Comparison of ENCODE assay signal across 12 mouse cellular contexts in genomic region chr17:56547116-56547845, GRCm38 (mm10). TPM values are rescaled to one million over a fixed set of nuclear protein-coding genes. Genes with fewer than 3 reads are reported as not detected.
A peak's percentile ranks its signal among the peaks of the same experiment; 100 is the strongest.
DNase-seq lines count a peak whose midpoint lies in the region; ATAC-seq lines count a peak whose summit lies in the region.
"Had no signal": no experiment of that assay in that cellular context is flagged by ENCODE, and none has a peak within 500 bp of the region (broad histone marks: within the 10 kb centered on the region; RNA-seq: fewer than 3 reads in every experiment).

No protein-coding gene starts in this region.

- no peaks in the 10 kb centered on the region for H3K27me3 ChIP-seq in hindbrain, embryonic 14.5 days (ENCODE audit: control insufficient read depth, insufficient read depth, low read length)
- H3K27me3 ChIP-seq: neural tube, embryonic 12.5 days; stomach, embryonic 15.5 days had no signal

- H3K36me3 ChIP-seq in hindbrain, embryonic 14.5 days (replicated peaks; ENCODE audit: control insufficient read depth, insufficient read depth): no peaks in the 10 kb centered on the region
- H3K36me3 ChIP-seq: neural tube, embryonic 12.5 days; stomach, embryonic 15.5 days had no signal

- intact Hi-C loops in left cerebral cortex, postnatal 4 days (cut with DNase I): no loop called here
- intact Hi-C loops in left cerebral cortex, postnatal 14 days (cut with DNase I): no loop called here

- 45% methylated on average over 17 of the region's 17 CpGs for WGBS in hindbrain, embryonic 14.5 days

- DNase-seq in left cerebral cortex, postnatal 4 days: peak; percentile 94
- DNase-seq in left cerebral cortex, postnatal 14 days (ENCODE audit: low spot score in 2 of 2): no peak
- DNase-seq in cerebellum, postnatal 14 days: peak; percentile 92 to 95
- peak; percentile 62 for DNase-seq in hindbrain, embryonic 14.5 days (ENCODE audit: low spot score)
- DNase-seq in skeletal muscle tissue, adult 2 months (ENCODE audit: low read depth, low spot score): peak; percentile 80
- DNase-seq in thymus, postnatal 0 days (ENCODE audit: low spot score): no peak
- no peak for DNase-seq in left cerebral cortex, adult 18-20 months (ENCODE audit: low spot score in 2 of 2)

- H3K9me3 ChIP-seq in hindbrain, embryonic 14.5 days (ENCODE audit: control insufficient read depth, low read length): no peaks in the 10 kb centered on the region
- H3K9me3 ChIP-seq: neural tube, embryonic 12.5 days; stomach, embryonic 15.5 days had no signal

- H3K4me2 ChIP-seq in hindbrain, embryonic 14.5 days (replicated peaks): no peak overlapping the region
- H3K4me2 ChIP-seq: neural tube, embryonic 12.5 days; stomach, embryonic 15.5 days had no signal

- peak overlapping the region; percentile 21 for H3K27ac ChIP-seq in hindbrain, embryonic 14.5 days
- H3K27ac ChIP-seq: neural tube, embryonic 12.5 days; stomach, embryonic 15.5 days had no signal

- peaks cover 30% of the 10 kb centered on the region for H3K4me1 ChIP-seq in hindbrain, embryonic 14.5 days (replicated peaks; ENCODE audit: control insufficient read depth, insufficient read depth, low read length)
- H3K4me1 ChIP-seq: stomach, embryonic 15.5 days had no signal

- peak; percentile 18; the same call in 1 of the 2 replicates for ATAC-seq in hindbrain, embryonic 14.5 days (ENCODE audit: low FRiP score)

- H3K9ac ChIP-seq in hindbrain, embryonic 14.5 days: no peak overlapping the region
- H3K9ac ChIP-seq: neural tube, embryonic 12.5 days; stomach, embryonic 15.5 days had no signal

- H3K4me3 ChIP-seq in hindbrain, embryonic 14.5 days (replicated peaks; ENCODE audit: low read length): no peak overlapping the region
- H3K4me3 ChIP-seq: neural tube, embryonic 12.5 days; stomach, embryonic 15.5 days had no signal

RNA-seq across cellular contexts. Expression of gene Gm20219, which starts 6.9 kb away (rescaled TPM):
- total RNA-seq in left cerebral cortex, postnatal 4 days (2021): 1 to 10 TPM; 1.9 to 2.2 TPM
- 1 to 10 TPM; 1.1 to 1.8 TPM for total RNA-seq in left cerebral cortex, postnatal 14 days (2021)
- polyA plus RNA-seq in hindbrain, embryonic 14.5 days (2014; fragmentation: Nextera tagmentation; extraction: Ambion mirVana): 0.65 and 1.3 TPM in 2 replicates
- polyA plus RNA-seq in thymus, postnatal 0 days (2015; fragmentation: Nextera tagmentation; extraction: Ambion mirVana): 0.98 and 1.7 TPM in 2 replicates
- total RNA-seq in left cerebral cortex, adult 18-20 months (2021): 1 to 10 TPM; 2.7 to 3.2 TPM

RNA-seq across cellular contexts. Expression of gene Znrf4, which starts 35.0 kb away (rescaled TPM):
- not detected for total RNA-seq in left cerebral cortex, postnatal 4 days (2021)
- not detected for total RNA-seq in left cerebral cortex, postnatal 14 days (2021)
- polyA plus RNA-seq in hindbrain, embryonic 14.5 days (2014; fragmentation: Nextera tagmentation; extraction: Ambion mirVana): not detected in 2 replicates
- not detected in 2 replicates for polyA plus RNA-seq in thymus, postnatal 0 days (2015; fragmentation: Nextera tagmentation; extraction: Ambion mirVana)
- not detected for total RNA-seq in left cerebral cortex, adult 18-20 months (2021)
- total RNA-seq: gastrocnemius, postnatal 36 days had no signal
- polyA plus RNA-seq: large intestine, adult 2 months; liver, embryonic 16.5 days; neural tube, embryonic 12.5 days; stomach, embryonic 15.5 days had no signal

RNA-seq across cellular contexts. Expression of gene Safb2, which starts 37.1 kb away (rescaled TPM):
- total RNA-seq in left cerebral cortex, postnatal 4 days (2021): 100 to 1,000 TPM; 105 to 107 TPM
- total RNA-seq in left cerebral cortex, postnatal 14 days (2021): 100 to 1,000 TPM; 100 to 111 TPM
- 47.5 and 49.6 TPM in 2 replicates for polyA plus RNA-seq in hindbrain, embryonic 14.5 days (2014; fragmentation: Nextera tagmentation; extraction: Ambion mirVana)
- 54.7 and 74.6 TPM in 2 replicates for polyA plus RNA-seq in thymus, postnatal 0 days (2015; fragmentation: Nextera tagmentation; extraction: Ambion mirVana)
- 100 to 1,000 TPM; 104 to 120 TPM for total RNA-seq in left cerebral cortex, adult 18-20 months (2021)

RNA-seq across cellular contexts. Expression of gene Safb, which starts 37.3 kb away (rescaled TPM):
- total RNA-seq in left cerebral cortex, postnatal 4 days (2021): 100 to 1,000 TPM; 173 to 188 TPM
- 100 to 1,000 TPM; 136 to 137 TPM for total RNA-seq in left cerebral cortex, postnatal 14 days (2021)
- 75.7 and 75.8 TPM in 2 replicates for polyA plus RNA-seq in hindbrain, embryonic 14.5 days (2014; fragmentation: Nextera tagmentation; extraction: Ambion mirVana)
- 76.0 and 83.6 TPM in 2 replicates for polyA plus RNA-seq in thymus, postnatal 0 days (2015; fragmentation: Nextera tagmentation; extraction: Ambion mirVana)
- total RNA-seq in left cerebral cortex, adult 18-20 months (2021): 100 to 1,000 TPM; 158 to 159 TPM

Comparison
In these comparisons a context has a peak if more than half of its experiments do, and no peak if none do; other contexts are left out.
1. DNase-seq: peak in left cerebral cortex, postnatal 4 days (single experiment), cerebellum, postnatal 14 days (2 of 2), hindbrain, embryonic 14.5 days (single experiment) and skeletal muscle tissue, adult 2 months (single experiment); none in left cerebral cortex, postnatal 14 days (0 of 2), thymus, postnatal 0 days (single experiment) and left cerebral cortex, adult 18-20 months (0 of 2).